Mouse (Mus musculus): ENCODE measurements around the gene Nbl1. TPM values are rescaled to one million over a fixed set of nuclear protein-coding genes. Genes with fewer than 3 reads are reported as not detected.

Nbl1 gene
- polyA plus RNA-seq, 1 experiment = 78.9 TPM

GRCm38 (mm10) chr4:139101546-139101945, 8.8 kb upstream of the Nbl1 start:
- no peak for DNase-seq (ENCODE audit: extremely low spot score in 1 of 2, low spot score in 1 of 2)

GRCm38 (mm10) chr4:139100326-139100725, 7.5 kb upstream of the Nbl1 start:
- no peak for DNase-seq (ENCODE audit: extremely low spot score in 1 of 2, low spot score in 1 of 2)

- no peak for DNase-seq (ENCODE audit: extremely low spot score in 1 of 2, low spot score in 1 of 2)
These were observed 3.4 kb upstream of the Nbl1 start for GRCm38 (mm10) chr4:139096201-139096600.

GRCm38 (mm10) chr4:139095406-139095805, 2.6 kb upstream of the Nbl1 start:
- DNase-seq (ENCODE audit: extremely low spot score in 1 of 2, low spot score in 1 of 2) = no peak

- DNase-seq (ENCODE audit: extremely low spot score in 1 of 2, low spot score in 1 of 2) = no peak
These were observed 370 bp upstream of the Nbl1 start for GRCm38 (mm10) chr4:139093196-139093530.

- DNase-seq (ENCODE audit: extremely low spot score in 1 of 2, low spot score in 1 of 2) = no peak
These were observed 1.1 kb downstream of the Nbl1 start for GRCm38 (mm10) chr4:139091478-139092355.

GRCm38 (mm10) chr4:139091066-139091465, 1.7 kb downstream of the Nbl1 start:
- DNase-seq (ENCODE audit: extremely low spot score in 1 of 2, low spot score in 1 of 2) = no peak

GRCm38 (mm10) chr4:139090303-139090940, 2.4 kb downstream of the Nbl1 start:
- no peak for DNase-seq (ENCODE audit: extremely low spot score in 1 of 2, low spot score in 1 of 2)

- no peak for DNase-seq (ENCODE audit: extremely low spot score in 1 of 2, low spot score in 1 of 2)
These were observed 3.7 kb downstream of the Nbl1 start for GRCm38 (mm10) chr4:139088982-139089671.

GRCm38 (mm10) chr4:139086984-139087383, 5.8 kb downstream of the Nbl1 start:
- no peak for DNase-seq (ENCODE audit: extremely low spot score in 1 of 2, low spot score in 1 of 2)

GRCm38 (mm10) chr4:139086037-139086436, 6.8 kb downstream of the Nbl1 start:
- DNase-seq (ENCODE audit: extremely low spot score in 1 of 2, low spot score in 1 of 2) = peak; percentile 70 to 95

GRCm38 (mm10) chr4:139085337-139085736, 7.5 kb downstream of the Nbl1 start:
- DNase-seq (ENCODE audit: extremely low spot score in 1 of 2, low spot score in 1 of 2) = no peak

GRCm38 (mm10) chr4:139082790-139083564, 9.8 kb downstream of the Nbl1 start:
- peak in 1 of 2 experiments; percentile 57 for DNase-seq (ENCODE audit: extremely low spot score in 1 of 2, low spot score in 1 of 2)

GRCm38 (mm10) chr4:139081270-139081931, 11.4 kb downstream of the Nbl1 start:
- DNase-seq (ENCODE audit: extremely low spot score in 1 of 2, low spot score in 1 of 2) = peak in 1 of 2 experiments; percentile 66

GRCm38 (mm10) chr4:139080259-139080658, 12.5 kb downstream of the Nbl1 start:
- DNase-seq (ENCODE audit: extremely low spot score in 1 of 2, low spot score in 1 of 2) = no peak

- no peak for DNase-seq (ENCODE audit: extremely low spot score in 1 of 2, low spot score in 1 of 2)
These were observed 13.4 kb downstream of the Nbl1 start for GRCm38 (mm10) chr4:139079439-139079838.

- no peak for DNase-seq (ENCODE audit: extremely low spot score in 1 of 2, low spot score in 1 of 2)
These were observed 14.1 kb downstream of the Nbl1 start for GRCm38 (mm10) chr4:139078726-139079125.

- DNase-seq (ENCODE audit: extremely low spot score in 1 of 2, low spot score in 1 of 2) = peak in 1 of 2 experiments; percentile 62
These were observed 14.5 kb downstream of the Nbl1 start for GRCm38 (mm10) chr4:139078313-139078712.

GRCm38 (mm10) chr4:139075915-139076314, 16.9 kb downstream of the Nbl1 start:
- peak in 1 of 2 experiments; percentile 76 for DNase-seq (ENCODE audit: extremely low spot score in 1 of 2, low spot score in 1 of 2)

Data from frontal cortex, adult 2 months (tissue).